Mouse (Mus musculus) cerebellum, postnatal 36 days (tissue): ENCODE data around the gene Pde7b.

Experiments
- DNase-seq, 2 experiments: peaks; one replicate each; pipeline ENCODE4 v3.0.0; 2021 to 2022; ENCODE audit warnings: mixed read lengths in 2 of 2

Gene Pde7b

GRCm38 (mm10) chr10:20418202-20418855 is 306.5 kb downstream of the Pde7b start:
- no peak for DNase-seq

DNA sequence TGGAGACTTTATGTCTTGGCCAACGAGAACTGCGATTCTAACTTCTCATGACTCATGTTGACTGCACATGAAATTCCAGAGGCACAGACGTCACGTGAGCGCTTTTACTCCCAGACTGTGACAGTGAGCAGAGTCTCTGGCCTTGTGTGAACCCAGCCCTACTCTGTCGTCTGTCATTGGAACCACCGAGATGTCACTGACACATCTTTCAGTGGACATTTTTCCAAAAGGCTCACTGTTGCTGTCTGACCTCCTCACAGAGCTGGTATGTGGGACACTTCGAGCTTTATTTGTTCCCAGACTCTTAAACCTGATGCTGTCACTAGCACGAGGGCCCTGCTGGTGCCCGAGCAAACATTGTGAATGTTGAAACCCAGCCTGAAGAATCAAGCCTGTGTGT is 315.7 kb downstream of the Pde7b start:
- no peak for DNase-seq

DNA sequence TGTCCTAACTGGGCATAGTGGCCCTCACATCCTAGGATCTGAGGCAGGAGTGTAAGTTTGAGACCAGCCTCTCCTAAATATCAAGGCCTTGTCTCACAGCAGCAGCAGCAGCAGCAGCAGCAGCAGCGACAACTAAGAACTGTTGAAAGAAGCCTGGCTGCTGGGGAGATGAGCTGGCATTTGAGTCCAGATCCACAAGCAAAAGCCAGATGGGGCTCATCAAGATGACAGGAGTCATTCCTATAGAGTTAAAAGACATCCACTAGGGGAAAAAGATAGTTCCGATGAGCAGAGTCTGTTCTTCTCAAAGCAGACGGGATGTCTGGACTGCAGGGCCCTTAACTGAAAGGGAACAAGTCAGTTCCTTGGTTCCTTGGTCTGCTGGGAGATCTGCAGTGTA is 316.5 kb downstream of the Pde7b start:
- no peak for DNase-seq

DNA sequence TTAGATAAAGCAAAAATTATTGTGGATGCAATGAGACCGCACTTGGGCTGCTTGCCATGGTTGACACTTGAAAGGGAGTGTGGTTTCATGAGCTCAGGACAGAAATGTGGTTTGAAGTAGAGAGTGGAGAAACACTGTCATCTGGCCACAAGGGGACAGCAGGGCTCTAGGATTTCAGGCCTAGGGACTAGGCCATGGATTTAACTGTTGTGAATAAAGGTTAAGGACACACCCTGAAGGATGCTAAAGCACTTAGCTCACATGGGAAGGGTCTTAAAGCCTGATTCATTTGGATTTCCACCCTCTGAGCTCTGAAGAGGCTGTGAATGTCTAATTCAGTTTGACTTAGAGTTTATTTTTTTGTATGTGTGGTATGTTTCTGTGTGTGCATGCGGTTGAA is 319.4 kb downstream of the Pde7b start:
- DNase-seq, result no peak

DNA sequence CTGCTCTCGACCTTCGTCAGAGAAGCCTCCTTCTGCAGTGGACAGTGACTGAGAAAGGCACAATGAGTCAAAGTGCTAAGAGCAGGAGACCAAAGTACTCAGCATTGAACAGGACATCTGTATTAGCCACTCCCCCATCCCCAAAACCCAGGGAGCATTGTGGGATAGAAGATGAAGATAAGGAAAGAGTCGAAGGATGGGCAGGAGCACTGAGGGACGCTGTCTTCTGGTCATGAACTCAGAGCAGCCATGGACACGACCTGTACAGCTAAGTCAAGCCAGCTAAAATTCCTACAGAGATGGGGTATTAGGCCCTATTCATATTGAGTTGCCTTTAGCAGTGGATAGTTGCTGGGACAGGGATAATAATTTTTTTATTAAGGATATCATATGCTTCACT is 321.9 kb downstream of the Pde7b start:
- DNase-seq, result no peak

GRCm38 (mm10) chr10:20400406-20400805 is 324.5 kb downstream of the Pde7b start:
- no peak for DNase-seq

GRCm38 (mm10) chr10:20398641-20399390 is 326.1 kb downstream of the Pde7b start:
- no peak for DNase-seq

- DNase-seq, result no peak
Measured at GRCm38 (mm10) chr10:20398224-20398623, 326.7 kb downstream of the Pde7b start.

DNA sequence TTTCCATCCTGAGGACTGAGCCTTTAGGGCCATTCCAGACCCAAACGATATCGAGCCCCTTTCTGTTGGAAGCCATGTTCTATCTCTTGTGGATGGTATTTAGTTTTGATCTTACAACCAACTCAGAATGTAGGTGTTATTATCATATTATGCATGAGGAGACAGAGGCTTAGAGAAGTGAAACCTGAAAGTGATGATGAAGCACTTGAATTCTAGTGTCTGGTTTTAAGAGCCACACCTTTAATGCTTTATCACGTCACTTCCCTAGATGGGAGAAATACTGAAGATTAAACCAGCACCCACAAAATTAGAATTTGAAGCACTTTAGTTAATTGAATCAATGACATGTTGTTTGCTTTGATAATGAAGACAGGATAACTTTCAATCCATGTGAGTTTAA is 329.1 kb downstream of the Pde7b start:
- no peak for DNase-seq

- no peak for DNase-seq
Measured at GRCm38 (mm10) chr10:20394815-20395214, 330.1 kb downstream of the Pde7b start.

DNA sequence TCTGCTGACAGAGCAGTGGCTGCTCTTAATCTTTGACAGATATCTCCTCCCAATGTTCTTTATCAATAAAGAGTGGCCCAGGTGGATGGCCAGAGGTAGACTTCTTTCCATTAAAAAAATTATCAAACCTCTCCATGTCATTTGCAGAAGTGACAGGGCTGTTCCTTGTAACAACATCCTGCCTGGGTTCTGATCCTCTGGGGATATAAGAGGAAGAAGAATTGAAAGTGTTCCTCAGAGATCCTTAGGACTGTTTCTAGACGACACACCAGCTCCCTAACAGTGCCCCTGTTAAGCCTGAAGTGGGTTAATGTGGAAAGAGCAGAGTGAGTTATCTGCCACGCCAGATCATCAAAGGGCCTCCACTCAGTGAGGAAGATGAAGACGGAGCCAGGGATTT is 334.3 kb downstream of the Pde7b start:
- no peak for DNase-seq

DNA sequence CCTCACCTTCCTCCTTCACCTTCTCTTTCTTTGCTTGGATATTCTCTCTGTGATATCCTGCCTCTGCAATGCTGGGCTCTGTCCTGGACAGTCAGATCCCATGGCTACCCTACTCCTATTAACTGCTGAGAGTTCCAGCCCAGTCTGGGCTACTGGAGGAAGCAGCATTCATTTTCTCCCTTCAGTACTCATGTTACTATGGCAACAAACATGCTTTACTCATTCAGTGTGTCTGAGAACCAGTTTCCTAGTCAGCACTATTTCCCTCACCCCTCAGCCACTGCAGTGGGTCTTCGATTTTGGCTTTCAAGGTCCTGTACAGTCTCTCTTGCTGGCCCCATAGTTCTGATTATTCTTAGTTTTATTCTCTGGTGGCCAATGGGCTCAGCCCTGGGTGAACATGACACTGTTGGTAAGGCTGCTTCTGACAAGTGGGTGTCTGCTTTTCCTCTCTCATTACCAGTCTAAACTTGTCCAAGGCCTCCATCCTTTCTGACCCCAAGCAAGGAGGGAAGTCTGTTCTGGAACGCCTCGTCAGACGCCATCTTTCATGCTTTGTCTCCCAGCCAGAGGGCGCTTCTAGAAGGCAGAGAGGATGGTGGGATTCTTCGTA is 342.0 kb downstream of the Pde7b start:
- DNase-seq, result no peak

DNA sequence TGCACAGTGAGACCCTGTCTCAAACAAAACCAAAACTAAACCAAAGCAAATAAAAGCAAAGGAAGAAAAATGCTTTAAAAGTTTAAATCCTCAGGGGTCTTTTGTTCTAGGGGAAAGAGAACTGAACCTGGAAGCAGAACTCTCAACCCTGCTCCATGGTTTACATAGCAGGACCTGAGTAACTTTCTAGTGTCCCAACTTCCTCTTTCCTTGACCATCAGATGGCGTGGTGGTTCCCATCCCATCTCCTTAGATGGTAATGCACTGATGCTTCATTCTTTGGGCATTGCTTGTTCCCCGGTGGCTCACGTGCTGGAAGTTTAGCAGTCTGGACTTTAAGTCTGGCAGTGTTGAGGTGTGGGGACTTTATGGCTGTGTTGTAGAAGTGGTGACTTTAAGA is 343.5 kb downstream of the Pde7b start:
- no peak for DNase-seq

- no peak for DNase-seq
Measured at GRCm38 (mm10) chr10:20380798-20381197, 344.1 kb downstream of the Pde7b start.

- no peak for DNase-seq
Measured at GRCm38 (mm10) chr10:20379071-20379735, 345.7 kb downstream of the Pde7b start.

DNA sequence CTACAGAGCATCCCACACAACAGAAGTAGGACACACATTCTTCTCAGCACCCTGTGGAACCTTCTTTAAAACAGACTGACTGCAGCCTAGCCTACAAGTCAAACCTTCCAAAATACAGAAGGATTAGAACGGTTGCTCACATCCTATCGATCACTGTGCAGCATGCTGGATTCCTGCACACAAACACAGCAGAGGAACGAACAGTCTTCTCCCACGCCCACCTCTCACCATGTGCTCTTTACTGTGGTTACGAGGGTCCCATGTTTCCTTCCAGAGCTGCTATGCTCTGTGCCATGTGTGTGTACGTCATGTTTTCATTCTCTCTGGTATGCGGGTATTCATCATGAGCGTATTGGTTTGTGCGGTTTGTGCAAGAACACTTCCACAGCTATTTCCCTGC is 347.3 kb downstream of the Pde7b start:
- no peak for DNase-seq

- DNase-seq, result no peak
Measured at GRCm38 (mm10) chr10:20372046-20372445, 352.8 kb downstream of the Pde7b start.

- no peak for DNase-seq
Measured at GRCm38 (mm10) chr10:20362450-20363118, 362.3 kb downstream of the Pde7b start.

DNA sequence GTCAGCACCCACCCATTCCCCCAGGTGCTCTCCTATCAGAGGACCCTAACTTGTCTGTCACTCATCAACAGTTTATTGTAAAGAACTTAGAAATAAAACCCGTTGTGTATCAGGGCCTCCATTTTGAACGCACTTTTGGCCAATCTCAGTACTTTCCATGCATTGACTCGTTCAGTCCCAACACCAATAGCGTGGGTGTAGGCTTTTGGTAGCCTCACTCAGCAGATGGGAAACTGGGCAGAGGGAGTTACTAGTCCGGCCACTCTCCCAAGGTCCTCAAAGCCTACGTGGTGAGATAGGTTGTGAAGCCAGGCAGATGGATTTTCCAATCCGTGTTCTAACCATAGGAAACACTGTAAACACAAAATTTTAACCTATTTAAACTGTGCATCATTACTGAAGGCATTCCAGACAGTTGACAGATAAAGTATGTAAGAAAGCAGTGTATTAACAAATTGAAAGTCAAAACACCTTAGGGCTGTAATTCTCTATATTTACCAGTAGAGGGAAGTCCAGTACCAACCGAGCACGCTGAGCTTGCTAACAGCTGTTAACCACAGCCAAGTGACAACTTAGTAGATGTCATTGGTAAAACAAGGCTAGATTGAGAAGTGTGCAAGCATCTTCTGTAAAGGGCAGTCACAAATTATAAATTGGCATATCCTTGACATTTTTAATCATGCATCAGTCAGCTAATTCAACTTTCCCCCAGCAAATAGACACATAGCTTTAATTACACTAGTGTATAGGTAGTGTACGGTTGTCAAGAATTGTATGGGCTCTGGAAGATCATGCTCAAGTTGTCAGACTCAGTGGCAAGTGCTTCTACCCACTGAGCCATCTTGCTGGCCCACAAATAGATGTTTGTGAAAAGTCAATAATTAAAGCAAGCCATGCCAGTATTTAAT is 363.1 kb downstream of the Pde7b start:
- no peak for DNase-seq

GRCm38 (mm10) chr10:20348894-20349293 is 376.0 kb downstream of the Pde7b start:
- no peak for DNase-seq
